Mouse (Mus musculus) embryo, embryonic 10.5 days (tissue): Measurements from ENCODE around the gene Srsf1.

Experiments
- DNase-seq: peaks from one replicate; pipeline ENCODE4 v3.0.0-alpha.2; 2015; ENCODE audit warnings: low spot score

The Srsf1 gene

DNA sequence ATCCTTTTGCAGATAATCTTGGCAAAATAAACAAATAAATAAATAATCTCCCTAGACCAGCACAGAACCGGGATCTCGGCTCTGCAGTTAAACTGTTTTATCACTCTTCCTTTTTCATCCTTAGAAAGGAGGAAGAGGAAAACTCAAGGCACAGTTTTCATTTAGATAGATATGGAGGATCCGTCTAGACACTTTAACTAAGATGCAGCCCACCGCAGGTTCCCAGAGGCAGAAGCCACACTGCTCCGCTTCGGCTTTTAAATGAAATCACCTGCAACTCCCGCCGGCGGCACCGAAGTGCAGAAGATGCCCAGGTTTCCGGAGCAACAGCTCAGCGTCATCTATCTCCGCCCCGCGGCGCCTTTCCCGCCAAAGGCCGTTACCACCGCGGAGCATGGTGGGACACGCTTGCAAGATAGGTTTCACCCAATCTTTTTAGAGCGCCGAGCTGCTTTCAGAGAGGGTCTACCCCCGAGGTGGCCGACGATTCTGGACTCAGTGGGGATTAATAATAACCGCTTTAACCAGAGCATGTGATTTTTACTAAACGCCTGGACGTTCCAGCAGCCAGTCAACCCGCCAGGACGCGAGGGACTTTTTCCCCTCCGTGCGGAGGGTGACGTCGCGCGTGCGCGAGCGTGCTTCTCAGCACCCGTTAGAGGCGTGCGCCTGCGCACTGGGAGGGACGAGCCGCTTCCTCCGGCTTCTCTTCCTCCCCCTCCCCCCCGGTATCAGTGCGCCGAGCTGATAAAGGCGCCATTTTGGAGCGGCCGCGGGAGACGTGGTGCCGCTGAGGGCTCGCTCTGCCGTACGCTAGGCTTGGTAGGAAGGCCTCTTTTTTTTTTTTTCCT is at the start of gene Srsf1:
Gene Srsf1, plus strand, starts transcription at position 430 of the 851 bp plus-strand sequence.
- peak; percentile 99 for DNase-seq

GRCm38 (mm10) chr11:87999751-88000150 is 47.4 kb upstream of the Srsf1 start:
- no peak for DNase-seq

GRCm38 (mm10) chr11:88002738-88003137 is 44.4 kb upstream of the Srsf1 start:
- DNase-seq = no peak

GRCm38 (mm10) chr11:88004123-88004522 is 43.0 kb upstream of the Srsf1 start:
- DNase-seq = no peak

GRCm38 (mm10) chr11:88008641-88009040 is 38.5 kb upstream of the Srsf1 start:
- DNase-seq = no peak

GRCm38 (mm10) chr11:88009542-88010190 is 37.5 kb upstream of the Srsf1 start:
- peak; percentile 5 for DNase-seq

DNA sequence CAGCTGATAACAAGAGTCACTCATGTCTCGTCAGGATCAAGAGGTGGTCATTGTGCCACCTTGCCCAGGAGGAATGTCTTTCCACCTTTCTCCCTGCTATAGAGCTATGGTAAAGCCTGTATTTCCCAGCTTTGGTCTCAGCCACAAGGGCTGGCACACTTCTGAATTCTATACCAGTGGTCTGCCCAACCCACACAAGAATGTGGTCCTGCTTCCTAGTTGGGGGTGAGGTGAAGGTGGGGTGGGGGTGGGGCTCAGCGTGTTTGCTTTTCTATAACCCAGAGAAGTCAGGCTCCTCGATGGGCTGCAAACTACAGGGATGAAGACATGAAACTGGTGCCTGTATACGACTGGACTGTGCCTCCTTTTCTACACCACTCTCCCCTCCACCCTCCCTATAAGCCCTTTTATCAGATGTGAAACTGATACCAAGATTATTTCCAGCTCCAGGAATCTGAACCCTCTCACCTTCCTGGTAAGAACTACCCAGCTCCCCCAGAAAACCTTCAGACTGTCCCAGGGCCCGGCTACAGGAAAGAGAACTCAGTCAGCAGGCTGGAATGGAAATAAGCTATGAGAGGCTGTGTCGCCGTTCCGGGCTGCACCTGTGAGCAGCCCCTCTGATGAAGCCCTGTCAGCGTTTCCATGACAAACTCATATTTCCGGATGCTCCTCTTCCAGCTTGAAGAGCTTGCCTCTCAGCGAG is 35.8 kb upstream of the Srsf1 start:
- DNase-seq = no peak

DNA sequence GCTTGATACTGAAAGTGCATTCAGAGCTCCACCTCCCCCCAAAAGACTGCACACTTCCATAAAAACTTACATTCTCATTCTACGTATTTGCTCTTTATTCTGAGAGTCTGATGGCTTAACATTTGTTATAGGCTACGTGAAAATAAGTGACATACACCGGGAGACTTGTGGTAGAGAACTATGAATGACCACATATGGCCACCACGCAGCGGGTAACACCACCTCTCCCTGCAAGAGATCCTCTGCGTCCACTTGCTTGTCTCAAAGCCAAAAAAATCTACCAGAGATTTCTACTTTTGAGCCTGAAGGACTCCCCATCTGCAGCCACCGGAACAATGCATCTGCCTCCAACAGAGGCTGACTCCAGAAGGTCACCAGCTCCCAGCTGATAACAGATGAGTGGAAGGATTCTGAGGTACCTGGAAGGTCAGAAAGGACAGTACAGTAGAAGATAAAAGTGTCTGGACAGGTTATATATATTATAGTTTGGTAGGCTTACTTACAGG is 35.2 kb upstream of the Srsf1 start:
- DNase-seq = no peak

DNA sequence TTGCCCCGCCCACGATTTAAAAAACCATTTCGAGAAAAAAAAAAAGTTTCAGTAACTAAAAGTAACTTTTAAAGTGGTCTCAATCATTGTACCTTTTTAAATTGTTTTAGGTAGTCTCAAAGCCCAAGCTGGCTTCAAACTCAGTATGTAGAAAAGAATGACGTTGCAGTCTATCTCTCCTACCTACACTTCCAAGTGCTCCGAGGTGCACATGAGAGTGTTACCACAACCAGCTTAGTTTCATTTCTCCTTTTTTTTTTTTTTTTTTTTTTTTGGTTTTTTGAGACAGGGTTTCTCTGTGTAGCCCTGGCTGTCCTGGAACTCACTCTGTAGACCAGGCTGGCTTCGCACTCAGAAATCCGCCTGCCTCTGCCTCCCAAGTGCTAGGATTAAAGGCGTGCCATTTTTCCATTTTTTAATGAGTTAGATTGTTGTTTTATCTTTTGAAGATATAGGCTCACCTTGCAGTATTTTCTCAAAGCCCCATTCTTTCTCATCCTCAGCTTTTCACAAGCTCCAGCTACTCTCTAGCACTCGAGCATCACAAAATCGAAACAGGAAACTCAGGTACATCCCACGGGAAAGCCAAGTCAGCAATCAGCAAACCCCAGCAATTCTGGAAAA is 34.4 kb upstream of the Srsf1 start:
- no peak for DNase-seq

GRCm38 (mm10) chr11:88013632-88014031 is 33.5 kb upstream of the Srsf1 start:
- DNase-seq = no peak

GRCm38 (mm10) chr11:88015161-88015560 is 32.0 kb upstream of the Srsf1 start:
- DNase-seq = no peak

- DNase-seq = no peak
These were observed 31.4 kb upstream of the Srsf1 start for GRCm38 (mm10) chr11:88015795-88016194.

DNA sequence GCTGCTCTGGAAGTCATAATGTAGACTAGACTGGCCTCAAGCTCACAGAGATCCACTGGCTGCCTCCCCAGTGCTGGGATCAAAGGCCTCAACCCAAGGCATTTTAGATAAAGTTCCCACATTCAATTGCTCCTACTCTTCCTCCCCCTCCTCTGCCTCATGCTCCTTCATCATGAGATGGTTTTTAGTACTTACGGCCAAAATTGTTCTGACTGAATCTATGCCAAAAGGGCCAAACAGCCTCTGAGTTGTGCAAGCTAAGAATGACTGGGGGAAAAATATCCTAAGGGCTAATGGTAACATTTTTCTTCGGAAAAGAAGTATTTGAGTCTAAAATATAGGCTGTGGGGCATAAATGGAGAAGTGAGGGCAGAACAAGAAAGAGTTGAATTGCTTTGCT is 23.2 kb upstream of the Srsf1 start:
- no peak for DNase-seq

DNA sequence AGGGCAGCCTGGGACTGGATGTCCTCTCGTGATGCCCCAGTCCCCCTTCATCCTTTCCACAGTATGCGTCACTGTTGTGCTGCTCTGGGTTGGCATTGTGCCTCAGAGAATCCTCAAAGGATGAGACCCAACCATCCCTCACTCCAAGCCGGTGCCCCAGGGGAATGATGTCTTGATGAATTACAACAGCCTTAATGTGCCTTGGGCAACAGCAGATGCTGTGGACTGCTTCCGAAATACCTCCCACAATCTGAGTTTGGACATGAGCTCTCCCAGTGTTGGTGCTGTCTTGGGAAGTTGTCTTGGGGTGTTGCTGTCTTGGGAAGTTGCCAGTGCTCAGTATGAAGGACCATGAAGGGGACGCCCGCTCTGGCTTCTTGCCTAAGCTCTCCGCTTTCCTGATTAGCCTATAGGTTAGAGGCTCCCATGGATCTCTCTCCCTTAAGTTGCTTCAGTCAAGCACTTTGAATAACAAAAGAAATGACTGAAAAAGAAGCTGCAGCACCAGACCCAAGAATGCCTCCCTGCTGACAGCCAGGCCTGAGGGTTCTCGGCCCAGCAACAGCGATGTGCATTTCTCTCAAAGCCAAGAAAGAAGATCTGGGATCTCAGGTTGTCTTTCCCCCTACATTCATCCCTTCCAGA is 19.7 kb upstream of the Srsf1 start:
- peak; percentile 27 for DNase-seq

DNA sequence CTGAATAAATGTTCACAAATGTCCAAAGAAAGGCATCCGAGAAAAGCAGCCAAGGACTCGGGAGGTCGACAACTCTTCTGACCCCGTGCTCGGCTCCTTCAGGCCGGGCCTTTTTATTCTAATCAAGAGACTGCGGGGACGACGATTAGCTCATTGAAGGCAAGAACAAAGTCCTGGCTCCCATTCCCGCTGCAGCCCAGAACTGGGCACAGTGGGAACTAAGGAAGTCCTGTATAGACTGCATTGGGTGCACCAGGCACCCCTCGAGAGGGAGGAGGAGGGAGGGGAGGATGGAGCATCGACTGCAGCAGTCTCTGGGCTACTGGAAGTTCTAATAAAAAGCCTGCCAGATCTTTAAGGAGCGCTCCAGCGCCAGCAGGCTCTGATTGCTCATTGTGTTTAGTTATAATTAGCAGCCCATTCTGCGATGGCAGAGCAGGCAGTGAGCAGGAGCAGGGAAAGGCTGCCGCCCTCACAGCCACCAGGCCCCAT is 18.9 kb upstream of the Srsf1 start:
- peak; percentile 53 for DNase-seq

- DNase-seq = no peak
These were observed 17.0 kb upstream of the Srsf1 start for GRCm38 (mm10) chr11:88030219-88030618.

DNA sequence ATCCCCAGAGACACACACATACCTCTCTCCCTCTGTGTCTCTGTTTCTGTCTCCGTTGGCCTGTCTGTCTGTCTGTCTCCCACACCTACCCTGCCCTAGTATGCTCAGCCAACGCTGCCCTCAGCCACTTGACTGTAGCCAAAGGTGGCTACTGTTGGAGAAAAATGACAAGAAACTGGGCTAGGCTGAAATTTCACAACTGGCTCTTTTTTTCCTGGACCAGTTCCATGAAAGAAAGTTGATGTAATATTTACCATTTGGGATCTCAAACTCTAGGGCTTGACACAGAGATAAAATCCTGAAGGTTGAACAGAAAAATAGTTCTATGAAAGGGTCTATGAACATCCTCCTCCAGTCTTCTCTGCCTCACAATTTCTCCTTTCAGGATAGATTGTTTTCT is 16.3 kb upstream of the Srsf1 start:
- no peak for DNase-seq

DNA sequence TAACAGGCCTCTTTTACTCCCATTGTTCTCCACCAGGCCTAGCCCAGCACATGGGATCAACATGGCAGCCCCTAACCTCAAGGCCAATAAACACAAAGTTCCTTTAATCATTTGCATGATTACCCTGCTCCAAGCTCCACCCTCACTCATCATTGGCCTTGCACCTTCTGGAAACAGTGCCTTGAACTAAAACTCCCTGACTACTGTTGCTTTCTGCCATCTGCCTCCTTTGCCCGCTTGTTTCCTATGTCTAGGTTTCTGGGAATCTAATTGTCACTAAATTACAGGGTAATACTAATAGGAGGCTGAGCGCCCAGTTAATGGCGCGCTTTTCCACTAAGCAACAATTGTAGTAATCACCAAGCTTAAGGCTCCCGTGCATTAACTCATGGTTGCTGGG is 15.4 kb upstream of the Srsf1 start:
- DNase-seq = no peak

- no peak for DNase-seq
These were observed 11.2 kb upstream of the Srsf1 start for GRCm38 (mm10) chr11:88035970-88036369.

DNA sequence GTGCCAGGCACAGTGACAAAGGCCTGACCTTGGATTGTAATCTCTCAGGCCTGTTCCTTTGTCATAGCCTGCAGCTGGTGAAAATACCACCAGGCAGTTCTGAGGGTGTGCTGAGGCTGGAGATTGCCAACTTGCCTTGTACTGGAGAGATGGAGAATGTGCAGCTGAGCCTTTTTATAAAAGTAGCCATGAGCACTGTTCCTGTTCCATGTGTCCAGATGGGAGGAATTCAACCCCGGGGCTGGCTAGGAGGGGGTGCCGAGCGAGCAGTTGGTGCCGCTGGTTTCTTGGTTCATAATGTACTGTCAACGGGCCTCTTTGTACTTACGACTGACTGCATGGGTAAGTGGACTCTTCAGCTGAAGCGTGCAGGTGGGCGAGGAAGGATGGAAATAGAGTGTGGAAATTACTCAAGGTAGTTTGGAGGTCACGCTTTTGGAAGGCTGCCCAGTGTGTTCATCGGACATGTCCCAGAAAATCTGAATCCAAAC is 10.4 kb upstream of the Srsf1 start:
- DNase-seq = no peak

- no peak for DNase-seq
These were observed 9.8 kb upstream of the Srsf1 start for GRCm38 (mm10) chr11:88037386-88037785.
